Mouse (Mus musculus) embryonic facial prominence, embryonic 14.5 days (tissue): Measurements from ENCODE around the gene Pde8b. TPM values are rescaled to one million over a fixed set of nuclear protein-coding genes. Genes with fewer than 3 reads are reported as not detected.

Source experiments
- ATAC-seq: fragments of 200-750 bp; cut with Nextera tagmentation; 2 replicates; pipeline ENCODE4 v1.8.0; 2017; ENCODE audit warnings: low read depth, moderate number of reproducible peaks, moderate TSS enrichment
- DNase-seq: peaks from one replicate; pipeline ENCODE4 v3.0.0-alpha.2; 2015; ENCODE audit warnings: low spot score
- H3K27ac ChIP-seq: fragments of 300-500 bp; sonication (generic); replicated peaks from 2 replicates; pipeline ENCODE4 v1.5.1; 2014; ENCODE audit warnings: low read depth, mild to moderate bottlenecking, low read length, moderate library complexity
- H3K27me3 ChIP-seq: fragments of 300-500 bp; sonication (generic); replicated peaks from 2 replicates; pipeline ENCODE4 v1.6.1; 2014; ENCODE audit warnings: low read length; ENCODE audit not compliant: control insufficient read depth, insufficient read depth
- H3K36me3 ChIP-seq: fragments of 300-500 bp; sonication (generic); 2 replicates; pipeline ENCODE4 v1.6.1; 2014; ENCODE audit warnings: low read length, mixed read lengths; ENCODE audit not compliant: control insufficient read depth, insufficient read depth
- H3K4me1 ChIP-seq: fragments of 300-500 bp; sonication (generic); 2 replicates; pipeline ENCODE4 v1.6.1; 2014; ENCODE audit warnings: antibody characterized with exemption, low read length; ENCODE audit not compliant: control insufficient read depth, insufficient read depth
- H3K4me2 ChIP-seq: fragments of 300-500 bp; sonication (generic); 2 replicates; pipeline ENCODE4 v1.6.1; 2014; ENCODE audit warnings: low read depth, mild to moderate bottlenecking, low read length, moderate library complexity, mixed read lengths
- H3K4me3 ChIP-seq: fragments of 300-500 bp; sonication (generic); 2 replicates; pipeline ENCODE4 v1.5.1; 2014; ENCODE audit warnings: low read depth, mild to moderate bottlenecking, low read length
- H3K9ac ChIP-seq: fragments of 300-500 bp; sonication (generic); 2 replicates; pipeline ENCODE4 v1.6.1; 2014; ENCODE audit warnings: low read depth, mild to moderate bottlenecking, low read length, moderate library complexity, mixed read lengths
- H3K9me3 ChIP-seq: fragments of 300-500 bp; sonication (generic); 2 replicates; pipeline ENCODE4 v1.6.1; 2016; ENCODE audit warnings: low read length; ENCODE audit not compliant: control insufficient read depth
- WGBS: fragments of 180-500 bp; shearing (Covaris S2); extraction: QIAGEN DNeasy Blood & Tissue Kit; methylation state at CpG from one replicate; pipeline ENCODE4 v1.1.7; 2014; 5-methylcytosine and 5-hydroxymethylcytosine counted together
- polyA plus RNA-seq: library from polyadenylated mRNA; unstranded; fragments of >200 nt; fragmentation: Nextera tagmentation; extraction: Ambion mirVana; gene quantifications from 2 replicates; pipeline ENCODE4 v1.2.1, GENCODE M21; 2014

Pde8b gene
- polyA plus RNA-seq: 4.4 and 4.7 TPM in 2 replicates

- H3K27me3 ChIP-seq: peaks cover 25% of the 10 kb centered on the region
- 4% methylated on average over 30 of the region's 37 CpGs for WGBS
- no peaks in the 10 kb centered on the region for H3K9me3 ChIP-seq
- ATAC-seq (peak; percentile 50; the same call in 1 of the 2 replicates), DNase-seq (no peak)
- peak within 1 kb of the TSS; percentile 23 for H3K4me3 ChIP-seq
- H3K4me2 ChIP-seq: peak within 1 kb of the TSS; percentile 52
- H3K27ac ChIP-seq: no peak within 1 kb of the TSS
- 0 out of 2 replicates have a peak within 1 kb of the TSS, but pooled peaks have one; percentile 0 for H3K9ac ChIP-seq
- no peaks in the 10 kb centered on the region for H3K36me3 ChIP-seq
- no peaks in the 10 kb centered on the region for H3K4me1 ChIP-seq
Observed at GRCm38 (mm10) chr13:95249511-95250456, at the start of gene Pde8b. Pde8b (minus strand) TSS chr13:95250336.

- WGBS: 70% methylated on average over 4 of the region's 4 CpGs
- Histone ChIP-seq H3K27me3 (no peaks in the 10 kb centered on the region), H3K9ac (no peak overlapping the region), H3K27ac (no peak overlapping the region), H3K4me2 (no peak overlapping the region), H3K9me3 (no peaks in the 10 kb centered on the region), H3K36me3 (no peaks in the 10 kb centered on the region), H3K4me3 (no peak overlapping the region), H3K4me1 (no peaks in the 10 kb centered on the region)
- no peak for ATAC-seq
- DNase-seq: no peak
Observed at GRCm38 (mm10) chr13:95291983-95292382, 41.8 kb upstream of the Pde8b start.

GRCm38 (mm10) chr13:95288027-95288426 is 37.9 kb upstream of the Pde8b start:
- H3K36me3 ChIP-seq: no peaks in the 10 kb centered on the region

GRCm38 (mm10) chr13:95286989-95287388 is 36.9 kb upstream of the Pde8b start:
- Histone ChIP-seq H3K36me3 (no peaks in the 10 kb centered on the region), H3K9me3 (no peaks in the 10 kb centered on the region), H3K9ac (no peak overlapping the region), H3K4me2 (no peak overlapping the region), H3K4me3 (no peak overlapping the region), H3K4me1 (no peaks in the 10 kb centered on the region), H3K27me3 (no peaks in the 10 kb centered on the region), H3K27ac (no peak overlapping the region)
- DNase-seq (peak; percentile 89), ATAC-seq (peak; percentile 87)
- 6% methylated on average over 7 of the region's 7 CpGs for WGBS

More at GRCm38 (mm10) chr13:95288027-95288426, 37.9 kb upstream of the Pde8b start:
- DNase-seq: no peak
- WGBS: 75% methylated on average over 7 of the region's 7 CpGs
- Histone ChIP-seq H3K4me1 (no peaks in the 10 kb centered on the region), H3K9ac (no peak overlapping the region), H3K27me3 (no peaks in the 10 kb centered on the region), H3K9me3 (no peaks in the 10 kb centered on the region), H3K27ac (no peak overlapping the region), H3K4me2 (no peak overlapping the region), H3K4me3 (no peak overlapping the region)
- no peak for ATAC-seq

GRCm38 (mm10) chr13:95281740-95282673 is 31.9 kb upstream of the Pde8b start:
- DNase-seq: no peak
- H3K27me3 ChIP-seq: no peaks in the 10 kb centered on the region
- H3K9me3 ChIP-seq: no peaks in the 10 kb centered on the region
- H3K27ac ChIP-seq: no peak overlapping the region
- no peaks in the 10 kb centered on the region for H3K4me1 ChIP-seq
- no peaks in the 10 kb centered on the region for H3K36me3 ChIP-seq
- no peak overlapping the region for H3K9ac ChIP-seq
- 43% methylated on average over 6 of the region's 7 CpGs for WGBS
- H3K4me2 ChIP-seq: no peak overlapping the region
- no peak for ATAC-seq
- no peak overlapping the region for H3K4me3 ChIP-seq

- no peak overlapping the region for H3K27ac ChIP-seq
- no peaks in the 10 kb centered on the region for H3K4me1 ChIP-seq
- H3K9me3 ChIP-seq: no peaks in the 10 kb centered on the region
- ATAC-seq: no peak
- H3K4me2 ChIP-seq: no peak overlapping the region
- no peak overlapping the region for H3K9ac ChIP-seq
- no peak for DNase-seq
- H3K36me3 ChIP-seq: no peaks in the 10 kb centered on the region
- no peaks in the 10 kb centered on the region for H3K27me3 ChIP-seq
- WGBS: 78% methylated on average over 4 of the region's 4 CpGs
- H3K4me3 ChIP-seq: no peak overlapping the region
Observed at GRCm38 (mm10) chr13:95278426-95279025, 28.4 kb upstream of the Pde8b start.

- DNase-seq (no peak), ATAC-seq (no peak)
- H3K4me2 ChIP-seq: no peak overlapping the region
- no peak overlapping the region for H3K9ac ChIP-seq
- H3K9me3 ChIP-seq: no peaks in the 10 kb centered on the region
- H3K27me3 ChIP-seq: no peaks in the 10 kb centered on the region
- no peaks in the 10 kb centered on the region for H3K36me3 ChIP-seq
- H3K4me3 ChIP-seq: no peak overlapping the region
- H3K27ac ChIP-seq: no peak overlapping the region
- 80% methylated on average over 5 of the region's 5 CpGs for whole genome bisulfite sequencing
- 0 out of 2 replicates have a peak, but pooled peaks cover 3% of the 10 kb centered on the region for H3K4me1 ChIP-seq
Observed at GRCm38 (mm10) chr13:95264691-95265090, 14.6 kb upstream of the Pde8b start.
